Mouse (Mus musculus): ENCODE results near the gene Cacna1c.

DNA sequence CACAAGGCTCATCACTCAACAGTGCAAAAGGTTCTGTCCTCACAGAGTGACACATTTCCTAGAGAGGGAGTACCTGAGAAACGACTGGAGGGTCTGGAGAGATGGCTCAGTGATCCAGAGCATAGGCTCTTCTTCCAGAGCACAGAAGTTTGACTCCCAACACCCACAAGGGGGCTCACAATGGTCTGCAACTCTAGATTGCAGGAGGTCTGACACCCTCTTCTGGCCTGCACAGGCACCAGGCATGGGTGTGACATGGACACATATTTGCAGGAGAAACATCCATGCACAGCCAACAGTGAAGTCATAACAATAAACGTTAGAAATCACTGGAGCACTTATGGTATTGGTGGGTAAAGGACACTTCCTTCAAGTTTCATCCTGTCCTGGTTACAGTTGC is 173.4 kb downstream of the Cacna1c start:
- TF ChIP-seq CTCF (IDR thresholded peaks at IDR 0.05) (peak; percentile 63), EP300 (IDR thresholded peaks at IDR 0.05) (no peak)

Data from lung, postnatal 0 days (tissue).